Mouse (Mus musculus) kidney, embryonic 16.5 days (tissue): ENCODE measurements at regions not wholly inside any gene's neighbourhood (a gene's known extent, or its start where the extent isn't known, plus 50 kb on each side); places are given as distances from the start of the nearest gene placed in this dataset.

Experiments
- ATAC-seq: fragments of 200-750 bp; cut with Nextera tagmentation; 2 replicates; pipeline ENCODE4 v1.8.0; 2017; ENCODE audit warnings: moderate TSS enrichment; ENCODE audit not compliant: low FRiP score, low TSS enrichment
- H3K27ac ChIP-seq: fragments of 300-500 bp; sonication (generic); 2 replicates; pipeline ENCODE4 v1.5.1; 2014; ENCODE audit warnings: low read length
- H3K27me3 ChIP-seq: fragments of 300-500 bp; sonication (generic); 2 replicates; pipeline ENCODE4 v1.6.1; 2014; ENCODE audit warnings: low read length, control low read depth, mixed read lengths; ENCODE audit not compliant: insufficient read depth
- H3K36me3 ChIP-seq: fragments of 300-500 bp; sonication (generic); 2 replicates; pipeline ENCODE4 v1.6.1; 2014; ENCODE audit warnings: low read length, control low read depth, mixed read lengths; ENCODE audit not compliant: insufficient read depth
- H3K4me1 ChIP-seq: fragments of 300-500 bp; sonication (generic); 2 replicates; pipeline ENCODE4 v1.6.1; 2014; ENCODE audit warnings: low read length, control low read depth, mixed read lengths; ENCODE audit not compliant: insufficient read depth
- H3K4me2 ChIP-seq: fragments of 300-500 bp; sonication (generic); replicated peaks from 2 replicates; pipeline ENCODE4 v1.6.1; 2014; ENCODE audit warnings: low read depth, low read length
- H3K4me3 ChIP-seq: fragments of 300-500 bp; sonication (generic); 2 replicates; pipeline ENCODE4 v1.5.1; 2014; ENCODE audit warnings: mild to moderate bottlenecking, low read length
- H3K9ac ChIP-seq: fragments of 300-500 bp; sonication (generic); replicated peaks from 2 replicates; pipeline ENCODE4 v1.6.1; 2014; ENCODE audit warnings: low read length
- H3K9me3 ChIP-seq: fragments of 300-500 bp; sonication (generic); 2 replicates; pipeline ENCODE4 v1.6.1; 2016; ENCODE audit warnings: low read length, control low read depth
- whole genome bisulfite sequencing: fragments of 180-500 bp; shearing (Covaris S2); extraction: QIAGEN DNeasy Blood & Tissue Kit; methylation state at CpG from one replicate; pipeline ENCODE4 v1.1.7; 2014; 5-methylcytosine and 5-hydroxymethylcytosine counted together

DNA sequence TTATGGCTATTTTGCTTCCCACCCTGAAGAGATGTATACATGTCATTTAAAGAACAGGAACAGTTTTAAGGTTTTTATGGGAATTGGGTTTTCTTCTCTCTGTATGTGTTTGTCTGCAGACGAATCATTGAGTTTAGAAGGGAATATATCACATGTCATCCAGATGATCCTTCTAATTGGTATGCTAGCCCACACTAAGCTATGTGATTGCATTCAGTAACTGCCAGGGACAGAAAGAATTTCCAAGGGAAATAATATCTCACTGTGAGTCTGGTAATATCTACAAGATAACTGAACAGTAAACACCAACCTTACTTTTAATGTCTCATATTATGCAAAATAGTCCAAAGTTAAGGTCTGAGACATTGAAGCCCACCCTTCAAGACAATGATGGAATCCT is 698.0 kb downstream of the Nedd1 start:
- Histone ChIP-seq H3K4me3 (no peak overlapping the region), H3K36me3 (no peaks in the 10 kb centered on the region), H3K9me3 (no peaks in the 10 kb centered on the region), H3K27me3 (no peaks in the 10 kb centered on the region), H3K4me2 (no peak overlapping the region), H3K27ac (no peak overlapping the region), H3K9ac (no peak overlapping the region), H3K4me1 (no peaks in the 10 kb centered on the region)
- no peak for ATAC-seq
- 38% methylated on average over 1 of the region's 1 CpGs for WGBS

DNA sequence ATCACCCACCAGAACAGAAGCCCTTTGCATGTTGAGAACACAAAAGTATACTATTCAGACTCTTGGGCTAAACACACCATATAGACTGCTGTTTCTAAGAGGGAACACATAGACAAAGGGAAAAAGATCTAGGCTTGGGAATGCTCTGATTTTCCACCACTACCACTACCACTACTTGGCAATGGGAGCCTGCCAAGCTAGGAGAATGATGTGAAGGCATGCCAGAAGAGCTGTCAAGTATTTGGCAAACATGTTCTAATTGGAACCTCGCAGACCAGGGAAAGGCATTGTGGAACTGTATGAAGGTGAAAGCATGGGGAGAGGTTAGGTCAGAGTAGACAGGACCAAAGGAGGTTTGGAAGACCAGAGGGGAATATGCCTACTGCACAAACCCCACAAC is 701.2 kb downstream of the Nedd1 start:
- H3K36me3 ChIP-seq, result no peaks in the 10 kb centered on the region
- H3K4me1 ChIP-seq, result no peaks in the 10 kb centered on the region
- no peaks in the 10 kb centered on the region for H3K27me3 ChIP-seq
- no peak overlapping the region for H3K4me2 ChIP-seq
- ATAC-seq, result no peak
- no peak overlapping the region for H3K4me3 ChIP-seq
- H3K27ac ChIP-seq, result no peak overlapping the region
- H3K9me3 ChIP-seq, result no peaks in the 10 kb centered on the region
- H3K9ac ChIP-seq, result no peak overlapping the region
- WGBS, result 74% methylated on average over 1 of the region's 1 CpGs

DNA sequence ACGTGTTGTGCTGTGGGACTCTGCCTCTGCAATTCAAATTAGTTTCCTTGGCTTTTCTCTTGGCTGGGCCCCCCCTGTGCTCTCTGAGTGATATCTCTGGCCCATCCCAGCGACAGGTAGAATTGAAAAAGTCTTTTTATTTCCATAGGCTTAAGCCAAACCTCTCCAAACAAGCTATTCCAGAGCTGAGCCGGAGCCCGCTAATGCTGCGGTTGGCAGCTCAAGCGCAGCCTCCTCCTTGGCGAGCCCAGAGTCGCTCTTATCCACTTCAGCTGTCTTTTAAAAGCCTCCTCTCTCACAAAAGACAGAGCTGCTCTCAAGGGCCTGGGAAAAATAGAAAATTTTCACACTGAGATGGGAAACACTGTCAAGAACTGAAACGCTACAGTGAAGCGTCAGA is 712.7 kb downstream of the Nedd1 start:
- Histone ChIP-seq H3K36me3 (no peaks in the 10 kb centered on the region), H3K4me1 (peaks cover 3% of the 10 kb centered on the region; the same call in 1 of the 2 replicates), H3K27me3 (no peaks in the 10 kb centered on the region), H3K27ac (peak overlapping the region; percentile 44; the same call in 1 of the 2 replicates), H3K4me3 (no peak overlapping the region), H3K9me3 (no peaks in the 10 kb centered on the region), H3K4me2 (no peak overlapping the region), H3K9ac (no peak overlapping the region)
- ATAC-seq, result peak; percentile 76
- 34% methylated on average over 10 of the region's 10 CpGs for WGBS

DNA sequence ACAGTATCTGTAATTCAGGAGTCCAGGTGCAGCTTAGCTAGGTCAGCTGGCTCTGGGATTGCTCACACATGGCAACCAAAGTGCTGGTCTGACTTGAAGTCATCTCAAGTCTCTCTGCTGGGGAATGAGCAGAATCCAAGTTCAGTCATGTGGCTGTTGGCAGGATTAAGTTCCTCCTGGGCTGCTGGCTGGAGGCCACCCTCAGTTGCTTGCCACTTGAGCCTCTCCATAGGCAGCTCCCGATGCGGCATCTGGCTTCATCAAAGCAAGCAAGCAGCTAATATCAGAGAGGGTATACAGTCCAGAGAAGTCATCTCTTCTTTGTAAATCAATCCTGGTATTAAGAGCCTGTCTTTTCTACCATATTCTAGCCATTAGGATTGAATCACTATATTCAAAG is 714.3 kb downstream of the Nedd1 start:
- no peak overlapping the region for H3K9ac ChIP-seq
- ATAC-seq, result no peak
- peaks cover 3% of the 10 kb centered on the region; the same call in 1 of the 2 replicates for H3K4me1 ChIP-seq
- 83% methylated on average over 2 of the region's 2 CpGs for WGBS
- H3K27ac ChIP-seq, result no peak overlapping the region
- H3K36me3 ChIP-seq, result no peaks in the 10 kb centered on the region
- H3K9me3 ChIP-seq, result no peaks in the 10 kb centered on the region
- no peak overlapping the region for H3K4me3 ChIP-seq
- H3K27me3 ChIP-seq, result no peaks in the 10 kb centered on the region
- no peak overlapping the region for H3K4me2 ChIP-seq

DNA sequence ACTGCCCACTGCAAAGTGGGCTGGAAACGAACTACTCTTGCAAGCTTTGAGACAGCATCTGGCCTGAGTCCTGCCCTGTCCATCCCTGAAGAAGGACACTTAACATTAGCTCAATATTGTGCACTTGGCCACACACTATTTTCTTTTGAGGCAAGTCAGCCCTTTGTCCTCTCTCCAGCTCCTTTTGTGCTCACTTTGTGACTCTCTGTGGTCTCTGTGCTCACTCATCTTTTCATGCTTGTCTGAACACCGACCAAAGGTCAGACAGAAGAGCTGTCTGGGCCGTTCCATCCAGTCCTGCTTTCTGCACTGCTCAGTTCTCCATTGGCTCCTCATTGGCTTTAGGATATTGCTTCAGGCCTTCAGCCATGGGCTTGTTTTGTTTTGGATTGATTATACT is 715.8 kb downstream of the Nedd1 start:
- Histone ChIP-seq H3K9me3 (no peaks in the 10 kb centered on the region), H3K27me3 (no peaks in the 10 kb centered on the region), H3K27ac (no peak overlapping the region), H3K4me2 (no peak overlapping the region), H3K4me1 (peaks cover 3% of the 10 kb centered on the region; the same call in 1 of the 2 replicates), H3K9ac (no peak overlapping the region), H3K36me3 (no peaks in the 10 kb centered on the region), H3K4me3 (no peak overlapping the region)
- WGBS, result 41% methylated on average over 3 of the region's 3 CpGs
- peak; percentile 81; the same call in 1 of the 2 replicates for ATAC-seq

DNA sequence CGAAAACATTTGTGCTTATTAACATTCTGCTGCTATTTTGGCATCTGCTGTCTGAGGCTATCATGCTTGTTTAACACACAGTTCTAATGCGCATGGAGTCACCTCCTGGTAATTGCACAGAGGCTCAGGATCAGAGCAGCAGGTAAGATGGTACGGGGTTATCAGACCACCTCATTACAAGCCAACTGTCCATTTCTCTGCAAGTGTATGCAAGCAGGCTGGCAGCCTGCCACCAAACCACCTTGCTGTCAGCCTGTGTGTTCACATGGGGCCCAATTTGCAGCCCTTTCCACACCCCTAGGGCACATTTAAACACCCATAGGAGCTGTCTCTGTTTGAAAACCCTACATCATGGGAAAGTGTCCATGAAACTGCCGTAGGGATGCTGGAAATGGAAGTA is 731.2 kb downstream of the Nedd1 start:
- 85% methylated on average over 4 of the region's 4 CpGs for WGBS
- no peak overlapping the region for H3K4me3 ChIP-seq
- H3K4me1 ChIP-seq, result peaks cover 8% of the 10 kb centered on the region; the same call in 1 of the 2 replicates
- H3K27ac ChIP-seq, result no peak overlapping the region
- no peak overlapping the region for H3K9ac ChIP-seq
- H3K36me3 ChIP-seq, result no peaks in the 10 kb centered on the region
- no peak overlapping the region for H3K4me2 ChIP-seq
- H3K27me3 ChIP-seq, result no peaks in the 10 kb centered on the region
- ATAC-seq, result no peak
- no peaks in the 10 kb centered on the region for H3K9me3 ChIP-seq

DNA sequence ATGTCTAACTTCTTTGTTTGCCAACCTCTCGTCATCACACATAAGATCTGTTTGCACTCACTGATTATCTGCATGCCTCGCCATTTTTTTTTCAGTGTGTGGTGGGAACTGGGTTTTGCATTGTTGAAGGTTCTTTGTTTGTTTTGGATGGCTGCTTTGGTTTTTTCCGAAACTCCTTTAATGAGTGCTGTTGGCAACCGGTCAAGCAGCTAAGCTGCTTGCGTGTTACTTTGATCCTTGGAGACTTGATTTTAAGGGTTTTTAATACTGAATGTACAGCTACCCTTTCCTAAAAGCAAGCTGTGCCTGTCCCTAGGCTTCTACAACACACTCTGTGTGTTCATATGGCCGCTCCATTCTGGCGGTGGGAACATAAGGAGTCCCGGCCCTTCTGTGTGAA is 733.9 kb downstream of the Nedd1 start:
- peaks cover 8% of the 10 kb centered on the region; the same call in 1 of the 2 replicates for H3K4me1 ChIP-seq
- no peak overlapping the region for H3K27ac ChIP-seq
- no peak overlapping the region for H3K4me3 ChIP-seq
- no peak overlapping the region for H3K9ac ChIP-seq
- 37% methylated on average over 8 of the region's 8 CpGs for WGBS
- no peaks in the 10 kb centered on the region for H3K27me3 ChIP-seq
- no peak overlapping the region for H3K4me2 ChIP-seq
- ATAC-seq, result peak; percentile 42; the same call in 1 of the 2 replicates
- H3K9me3 ChIP-seq, result no peaks in the 10 kb centered on the region
- H3K36me3 ChIP-seq, result no peaks in the 10 kb centered on the region

DNA sequence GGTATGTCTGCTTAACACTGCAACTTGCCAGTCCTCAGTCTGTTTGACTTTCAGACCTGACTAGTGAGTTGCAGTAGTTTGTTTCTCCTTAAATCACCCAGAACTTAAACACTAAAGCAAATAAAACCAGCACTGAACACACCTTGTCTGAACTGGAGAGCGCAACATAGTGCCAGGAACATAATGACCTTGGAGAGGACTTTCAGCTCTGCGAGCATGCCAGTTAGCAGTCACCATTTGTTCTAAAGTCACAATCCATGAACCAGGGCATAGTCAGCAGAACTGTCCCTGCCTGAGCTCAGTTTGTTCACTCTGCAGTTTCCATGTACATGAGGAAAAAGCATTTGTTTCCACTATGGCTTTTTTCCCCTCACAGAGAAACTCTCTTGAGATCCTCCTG is 742.4 kb downstream of the Nedd1 start:
- H3K9ac ChIP-seq, result no peak overlapping the region
- H3K4me1 ChIP-seq, result no peaks in the 10 kb centered on the region
- no peaks in the 10 kb centered on the region for H3K36me3 ChIP-seq
- H3K4me3 ChIP-seq, result no peak overlapping the region
- no peaks in the 10 kb centered on the region for H3K9me3 ChIP-seq
- ATAC-seq, result no peak
- H3K4me2 ChIP-seq, result no peak overlapping the region
- 91% methylated on average over 2 of the region's 2 CpGs for WGBS
- H3K27me3 ChIP-seq, result no peaks in the 10 kb centered on the region
- no peak overlapping the region for H3K27ac ChIP-seq

DNA sequence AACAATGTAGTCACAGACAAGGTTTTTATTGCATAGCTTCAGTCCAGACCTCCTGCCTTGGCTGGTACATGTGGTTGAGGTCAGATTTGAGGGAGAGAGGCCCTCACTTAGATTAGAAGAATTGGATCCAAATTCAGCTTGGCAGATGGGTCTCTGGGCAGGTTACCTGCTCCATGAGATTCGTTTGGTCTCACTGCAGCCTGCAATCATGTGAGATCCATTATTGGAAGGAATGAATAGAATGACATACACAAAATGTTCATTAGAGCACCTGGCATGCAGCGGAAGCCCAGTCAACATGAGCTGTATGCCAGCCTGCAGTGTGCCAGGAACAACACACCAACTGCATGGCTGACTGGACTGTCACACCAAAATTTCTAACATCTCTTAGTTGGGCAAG is 750.3 kb downstream of the Nedd1 start:
- H3K27me3 ChIP-seq, result no peaks in the 10 kb centered on the region
- H3K36me3 ChIP-seq, result no peaks in the 10 kb centered on the region
- 85% methylated on average over 2 of the region's 2 CpGs for whole genome bisulfite sequencing
- no peak overlapping the region for H3K27ac ChIP-seq
- H3K4me2 ChIP-seq, result no peak overlapping the region
- no peaks in the 10 kb centered on the region for H3K9me3 ChIP-seq
- no peak for ATAC-seq
- no peaks in the 10 kb centered on the region for H3K4me1 ChIP-seq
- H3K4me3 ChIP-seq, result no peak overlapping the region
- H3K9ac ChIP-seq, result no peak overlapping the region

DNA sequence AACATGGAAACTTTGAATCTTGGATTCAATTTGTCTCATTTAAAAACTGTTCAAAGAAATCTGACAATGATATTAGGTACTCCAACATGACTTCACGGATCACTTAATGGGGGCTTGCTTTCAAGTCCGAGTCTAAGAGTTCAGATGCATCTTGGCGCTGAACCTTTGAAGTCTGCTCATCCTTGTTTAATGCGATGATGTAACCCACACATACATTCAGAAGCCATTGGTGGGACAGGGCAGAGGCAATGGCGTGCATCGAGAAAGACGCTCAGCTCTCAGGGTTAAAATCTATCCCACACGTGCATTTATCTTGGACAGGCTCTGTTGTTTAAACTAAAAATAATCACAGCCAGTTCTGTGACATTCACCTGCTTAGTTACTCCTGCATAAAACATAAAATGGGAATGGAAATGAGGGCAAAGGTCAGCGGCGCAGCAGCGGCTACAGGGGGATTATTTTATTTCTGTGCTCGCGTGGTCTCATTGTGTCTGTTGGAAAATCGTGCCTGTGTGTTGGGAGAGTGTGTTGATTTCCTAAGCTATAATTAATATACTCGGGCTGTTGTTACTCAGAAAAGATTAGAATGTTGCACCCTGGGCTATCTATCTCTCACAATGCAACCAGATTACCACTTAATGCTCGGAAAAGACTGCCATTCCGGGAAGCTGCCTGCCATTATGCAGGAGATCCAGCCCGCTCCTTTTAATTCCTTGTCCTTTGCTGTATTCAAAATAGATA is 754.5 kb downstream of the Nedd1 start:
- no peak for ATAC-seq
- WGBS, result 80% methylated on average over 18 of the region's 18 CpGs
- H3K9ac ChIP-seq, result no peak overlapping the region

More for the DNA sequence above, 754.5 kb downstream of the Nedd1 start:
- Histone ChIP-seq H3K36me3 (no peaks in the 10 kb centered on the region), H3K4me3 (no peak overlapping the region), H3K4me2 (no peak overlapping the region), H3K9me3 (no peaks in the 10 kb centered on the region), H3K27ac (no peak overlapping the region), H3K27me3 (no peaks in the 10 kb centered on the region), H3K4me1 (no peaks in the 10 kb centered on the region)
